Mouse (Mus musculus): ENCODE results near the gene Pnliprp2.

Gene Pnliprp2

DNA sequence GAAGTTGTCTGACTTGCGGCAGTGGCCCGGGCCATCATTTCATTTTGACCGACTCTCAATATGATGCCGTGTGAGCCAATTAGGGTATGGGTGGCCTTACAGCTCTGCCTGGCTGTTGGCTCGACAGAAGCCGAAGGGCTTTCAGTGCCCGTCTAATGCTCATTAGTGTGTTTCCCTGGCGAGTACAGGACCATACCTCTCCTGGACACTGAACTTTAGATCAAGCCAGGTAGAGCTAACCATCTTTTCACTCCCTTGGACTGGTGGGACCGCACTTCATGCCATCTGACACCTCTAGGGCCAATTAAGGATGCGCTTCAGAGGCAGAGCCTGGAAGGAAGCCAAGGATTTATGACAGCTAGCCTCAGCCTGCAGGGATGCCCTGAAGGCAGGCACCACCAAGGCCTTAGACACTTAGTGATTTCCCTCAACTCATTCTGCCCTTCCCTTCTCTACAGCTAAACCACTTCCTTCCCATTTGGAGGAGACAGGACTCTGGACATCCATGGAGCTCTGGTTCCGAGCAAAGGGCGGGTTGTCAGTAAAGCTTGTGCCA lies 35.7 kb downstream of the Pnliprp2 start:
- DNase-seq (ENCODE audit: extremely low read depth, insufficient read length, low spot score) = no peak

DNA sequence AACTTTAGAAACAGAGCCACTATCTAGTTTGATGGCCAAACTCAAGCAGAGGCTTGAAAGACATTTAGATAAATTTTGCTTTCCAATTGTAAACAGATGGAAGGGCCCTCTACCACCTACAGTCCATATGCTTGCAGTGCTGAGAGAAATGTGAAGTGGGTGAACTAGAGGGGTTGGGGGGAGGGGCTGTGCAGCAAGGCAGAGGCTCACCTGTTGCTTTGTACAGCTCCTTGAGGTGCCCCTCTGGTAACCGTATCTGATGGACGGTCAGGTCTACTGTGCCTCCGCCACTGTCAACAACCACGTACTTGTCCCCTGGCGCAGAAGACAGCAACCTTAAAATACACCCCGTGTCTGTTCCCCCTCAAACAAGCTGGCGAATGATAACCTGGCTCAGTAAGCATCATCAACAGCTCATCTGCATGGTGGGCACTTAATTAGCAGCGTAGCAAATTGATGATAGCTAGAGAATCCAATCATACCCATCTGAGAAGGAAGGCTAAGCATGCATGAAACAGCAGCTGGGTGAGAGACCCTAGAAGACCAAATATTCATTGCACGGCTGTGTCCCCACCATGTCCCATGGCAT lies 45.8 kb downstream of the Pnliprp2 start:
- DNase-seq (ENCODE audit: extremely low read depth, insufficient read length, low spot score) = no peak

DNA sequence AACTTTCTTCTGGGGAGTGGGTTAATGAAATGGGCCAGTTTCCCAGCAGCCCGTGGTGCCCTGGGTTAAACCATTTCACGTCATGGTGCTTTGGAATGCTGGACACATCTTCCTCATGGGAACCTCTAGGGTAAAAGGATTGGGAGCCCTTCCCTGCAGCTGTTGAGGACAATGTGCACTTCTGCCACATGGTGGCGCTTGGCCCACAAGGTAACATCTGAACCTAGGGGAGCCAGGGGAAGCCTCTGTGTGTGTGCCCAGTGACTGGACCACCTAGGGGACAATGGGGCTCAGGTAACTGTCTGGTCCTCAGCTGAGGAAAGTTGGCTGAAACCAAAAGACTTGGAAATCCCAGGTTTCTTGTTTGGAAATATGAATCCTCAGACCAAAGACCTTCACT lies 46.8 kb downstream of the Pnliprp2 start:
- no peak for DNase-seq (ENCODE audit: extremely low read depth, insufficient read length, low spot score)

DNA sequence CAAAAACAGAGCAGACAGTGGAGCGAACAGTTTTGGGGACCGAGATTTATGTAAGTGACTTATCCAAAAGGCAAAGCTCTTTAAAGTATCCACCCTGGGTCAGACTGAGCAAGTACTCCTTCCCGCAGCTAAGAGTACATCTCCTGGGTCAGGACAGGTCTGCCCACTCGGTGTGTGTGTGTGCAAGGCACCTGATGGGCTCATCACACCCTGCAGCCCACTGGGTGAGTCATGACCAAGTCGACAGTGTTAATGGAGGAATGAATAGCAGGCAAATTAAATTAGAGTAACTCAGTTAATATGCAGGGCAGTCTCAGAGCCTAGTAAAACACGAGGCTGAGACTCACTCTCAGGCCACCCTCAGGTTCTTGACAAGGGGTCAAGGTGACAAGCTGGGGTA lies 49.3 kb downstream of the Pnliprp2 start:
- DNase-seq (ENCODE audit: extremely low read depth, insufficient read length, low spot score) = no peak

DNA sequence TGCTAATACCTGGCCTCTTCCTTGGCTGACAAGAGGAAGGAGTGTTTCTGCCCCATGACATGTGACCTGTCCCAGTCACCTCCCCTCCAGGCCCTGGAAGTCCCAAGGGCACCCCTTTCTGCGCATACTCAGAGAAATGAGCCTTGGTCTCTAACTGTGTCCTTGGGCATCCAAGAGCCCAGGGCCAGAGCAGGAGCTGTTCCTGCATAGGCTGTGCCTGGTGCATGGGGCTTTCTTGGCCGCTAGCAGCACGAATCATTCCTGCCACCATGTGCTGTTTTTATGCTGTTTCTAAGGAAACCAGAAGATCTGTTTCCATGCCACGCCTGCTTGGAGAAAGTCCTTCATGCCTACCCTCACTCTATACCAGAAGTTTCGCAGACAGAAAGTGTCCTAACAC lies 51.0 kb downstream of the Pnliprp2 start:
- no peak for DNase-seq (ENCODE audit: extremely low read depth, insufficient read length, low spot score)

DNA sequence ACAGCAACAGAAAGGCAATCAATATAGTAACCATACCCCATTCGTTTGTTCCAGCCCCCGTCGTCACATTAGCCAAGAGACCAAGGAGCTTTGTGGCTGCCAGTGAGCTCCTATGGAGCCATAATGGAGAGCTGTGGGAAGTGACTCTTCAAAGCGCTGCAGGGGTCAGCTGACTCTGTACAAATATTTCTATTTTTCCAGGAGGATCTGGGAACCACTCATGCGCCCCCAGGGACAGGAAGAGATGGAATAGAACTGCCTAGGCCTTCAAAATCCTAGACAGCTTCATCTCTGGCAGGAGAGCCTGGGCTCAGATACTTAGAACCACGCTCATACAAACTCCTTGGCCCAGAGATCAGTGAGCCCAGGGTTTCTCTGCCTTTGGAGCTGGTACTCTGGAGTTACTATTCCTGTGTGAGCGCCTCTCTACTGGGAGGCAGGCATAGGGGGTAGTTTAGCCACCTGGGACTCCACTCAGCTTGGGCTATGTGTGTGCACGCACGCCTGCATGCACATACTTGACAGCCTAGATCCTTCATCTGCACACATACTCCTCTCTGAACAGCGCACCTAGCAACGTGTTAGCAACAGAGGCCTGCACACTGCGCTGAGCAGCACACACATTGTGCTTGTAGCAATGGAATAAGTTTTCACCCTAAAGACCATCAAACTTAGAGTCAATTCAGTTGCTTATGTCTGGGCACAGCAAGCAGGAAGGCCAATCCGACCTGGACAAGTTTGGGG lies 55.8 kb downstream of the Pnliprp2 start:
- DNase-seq (ENCODE audit: extremely low read depth, insufficient read length, low spot score) = no peak

DNA sequence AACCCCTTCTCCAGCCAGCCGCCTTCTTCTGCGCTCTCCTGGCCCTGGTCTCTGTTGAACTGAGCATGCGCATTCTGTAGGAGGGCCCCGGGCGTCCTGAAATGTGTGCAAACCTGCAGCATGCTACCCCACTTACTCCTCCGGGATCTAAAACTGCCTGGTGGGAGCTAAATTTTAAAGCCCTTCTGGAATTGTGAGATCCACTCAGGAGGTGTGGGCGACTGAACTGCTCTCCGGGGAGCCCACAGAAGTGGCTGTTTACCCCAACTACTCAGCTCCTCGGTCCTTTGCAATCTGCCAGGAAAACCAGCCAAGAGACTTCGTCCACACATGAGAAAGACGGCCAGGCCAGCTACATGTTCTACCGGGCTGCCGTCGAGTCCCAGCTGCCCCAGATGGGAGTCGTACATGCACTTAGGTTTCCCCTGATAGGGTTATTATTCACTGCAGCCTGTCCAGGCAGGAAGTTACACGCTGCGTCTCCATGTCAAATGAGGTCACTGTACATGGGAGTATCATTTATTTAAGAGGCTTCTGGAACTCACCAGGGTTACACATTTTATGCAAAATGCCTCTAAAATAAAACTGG lies 57.0 kb downstream of the Pnliprp2 start:
- no peak for DNase-seq (ENCODE audit: extremely low read depth, insufficient read length, low spot score)

DNA sequence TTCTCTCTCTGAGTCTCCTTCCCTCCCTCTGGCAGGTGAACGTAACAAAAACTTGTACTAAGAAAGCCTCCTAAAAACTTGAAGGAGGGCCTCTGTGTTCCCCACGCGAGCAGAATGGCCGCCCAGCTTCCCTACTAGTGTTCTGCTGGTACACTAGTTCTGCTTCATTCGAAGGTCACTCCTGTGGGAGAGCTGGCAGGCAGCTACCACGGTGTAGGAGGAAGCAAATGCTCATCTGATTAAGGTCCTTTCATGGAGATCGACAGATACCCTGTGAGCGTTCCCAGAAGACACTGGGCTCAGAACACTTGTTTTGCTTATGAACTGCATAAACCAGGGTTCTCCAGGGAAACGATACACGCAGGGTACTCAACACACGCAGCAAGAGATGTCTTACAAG lies 57.9 kb downstream of the Pnliprp2 start:
- no peak for DNase-seq (ENCODE audit: extremely low read depth, insufficient read length, low spot score)

DNA sequence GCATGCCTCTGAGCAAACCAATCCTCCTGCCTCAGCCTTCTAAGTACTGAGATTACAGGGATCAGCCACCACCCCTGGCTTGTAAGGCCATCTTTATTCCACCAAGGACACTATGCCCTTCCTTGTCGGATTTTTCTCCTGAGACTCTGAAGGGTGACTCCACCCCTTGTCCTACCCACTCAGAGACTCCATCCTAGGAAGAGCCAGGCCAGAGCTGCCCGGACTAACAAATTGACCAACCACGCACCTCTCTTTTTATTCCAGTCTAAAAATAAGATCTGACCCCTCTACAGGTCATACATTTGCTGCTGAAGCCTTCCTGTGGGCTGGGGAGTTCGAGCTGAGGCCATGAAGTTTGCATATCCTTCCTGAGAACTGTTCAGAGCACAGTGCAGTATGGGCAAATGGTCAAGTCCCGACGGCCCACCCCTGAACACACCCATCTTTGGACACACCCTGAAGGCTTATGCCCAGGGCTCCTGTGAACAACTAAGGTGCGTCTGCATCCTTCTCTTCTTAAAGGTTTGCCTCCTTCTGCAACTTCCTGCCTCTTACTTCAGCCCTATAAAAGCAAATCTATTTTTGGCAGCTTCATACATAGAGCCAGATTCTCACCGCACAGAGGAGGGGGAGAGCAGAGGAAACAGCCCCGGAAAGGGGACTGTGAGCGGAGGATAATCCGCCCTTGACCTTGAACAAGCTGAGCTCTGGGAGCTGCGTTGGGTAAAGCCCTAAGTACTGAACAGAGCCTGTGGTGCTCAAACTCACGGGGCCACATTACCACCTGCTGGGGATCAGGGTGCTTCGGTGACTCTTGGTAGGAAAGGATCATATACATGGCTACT lies 59.3 kb downstream of the Pnliprp2 start:
- DNase-seq (ENCODE audit: extremely low read depth, insufficient read length, low spot score) = no peak

DNA sequence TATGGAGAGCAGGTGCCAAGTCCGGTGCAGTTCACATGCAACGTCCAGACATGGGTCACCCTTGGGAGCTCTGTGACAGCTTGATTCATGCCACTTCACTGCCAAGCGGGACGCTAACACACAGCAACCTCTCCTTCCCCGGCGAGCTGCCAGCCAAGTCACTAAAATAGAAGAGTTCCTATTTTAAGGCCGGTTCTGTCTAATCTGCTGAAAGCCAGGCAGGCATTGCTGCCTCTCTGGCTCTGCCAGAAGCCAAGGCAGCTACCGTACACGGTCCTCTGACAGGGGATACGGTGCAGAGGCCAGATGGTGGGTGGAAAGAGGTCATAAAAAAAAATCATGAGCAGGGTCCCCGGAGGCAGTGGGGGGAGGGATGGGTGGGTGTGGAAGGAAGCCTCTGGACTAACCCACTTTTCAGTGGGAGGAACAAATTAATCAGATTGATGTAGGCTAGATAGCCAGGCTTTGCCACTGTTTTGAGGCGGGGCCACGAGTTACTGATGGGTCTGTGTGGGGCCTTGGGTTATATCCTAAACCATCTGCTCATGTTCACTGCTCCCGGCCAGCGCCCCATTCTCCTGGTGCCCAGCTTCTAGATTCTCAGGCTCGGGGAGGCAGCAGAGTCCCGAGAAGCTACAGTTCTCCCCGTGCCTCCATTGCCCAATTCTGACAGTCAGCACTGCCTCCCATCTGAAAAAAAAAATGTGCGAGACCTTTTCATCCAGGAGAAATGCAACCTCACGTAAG lies 63.1 kb downstream of the Pnliprp2 start:
- DNase-seq (ENCODE audit: extremely low read depth, insufficient read length, low spot score) = no peak

DNA sequence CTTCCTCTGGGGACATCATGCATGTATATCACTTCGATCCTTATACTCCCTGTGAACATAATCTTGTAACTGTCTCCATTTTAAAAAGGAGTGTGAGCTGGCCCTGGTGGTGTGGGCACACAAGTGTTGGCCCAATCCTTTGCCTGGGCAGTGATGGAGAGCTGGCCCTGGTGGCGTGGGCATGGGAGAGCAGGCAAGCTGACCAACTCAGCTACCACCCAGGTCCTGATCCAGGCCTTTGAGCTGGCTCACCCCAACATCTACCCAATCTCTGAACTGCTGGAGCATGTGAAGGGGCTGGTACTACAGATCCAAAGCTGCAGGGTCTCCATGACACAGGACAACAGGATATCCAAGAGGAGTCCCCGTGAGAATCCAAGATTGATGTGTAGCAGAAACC lies 63.8 kb downstream of the Pnliprp2 start:
- DNase-seq (ENCODE audit: extremely low read depth, insufficient read length, low spot score) = no peak

DNA sequence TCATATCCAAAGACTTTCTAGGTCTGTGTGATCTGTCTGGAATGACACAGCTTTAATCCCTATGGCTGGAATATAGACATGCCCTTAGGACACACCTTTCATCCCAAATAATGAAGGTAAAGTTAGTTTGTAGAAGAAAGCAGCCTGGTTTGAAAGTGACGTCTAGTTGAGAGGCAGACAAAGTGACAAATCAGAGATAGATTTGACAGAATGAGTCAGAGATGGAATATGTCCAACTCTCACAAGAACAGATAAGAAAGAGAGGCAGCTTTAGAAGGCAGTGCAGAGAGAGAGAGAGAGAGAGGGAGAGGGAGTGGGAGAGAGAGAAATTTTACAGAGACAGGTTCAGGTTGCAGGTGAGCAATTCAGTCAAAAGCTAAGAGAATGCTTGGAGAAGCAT lies 64.8 kb downstream of the Pnliprp2 start:
- no peak for DNase-seq (ENCODE audit: extremely low read depth, insufficient read length, low spot score)

Measured in 3134 (cell line).